Mouse (Mus musculus) cerebellum, adult 9-10 months (tissue): ENCODE measurements around the gene Rwdd4a.

ENCODE experiments used
- DNase-seq: peaks from one replicate; pipeline ENCODE4 v3.0.0; 2022

Rwdd4a gene

GRCm38 (mm10) chr8:47533344-47534125 lies at the start of gene Rwdd4a, which contains the start of gene Trappc11:
Gene Rwdd4a, plus strand, starts transcription at chr8:47533664.
Gene Trappc11, minus strand, starts transcription at chr8:47533470.
- DNase-seq: peak; percentile 99

GRCm38 (mm10) chr8:47487231-47487630 lies 46.2 kb upstream of the Rwdd4a start:
- DNase-seq: no peak

DNA sequence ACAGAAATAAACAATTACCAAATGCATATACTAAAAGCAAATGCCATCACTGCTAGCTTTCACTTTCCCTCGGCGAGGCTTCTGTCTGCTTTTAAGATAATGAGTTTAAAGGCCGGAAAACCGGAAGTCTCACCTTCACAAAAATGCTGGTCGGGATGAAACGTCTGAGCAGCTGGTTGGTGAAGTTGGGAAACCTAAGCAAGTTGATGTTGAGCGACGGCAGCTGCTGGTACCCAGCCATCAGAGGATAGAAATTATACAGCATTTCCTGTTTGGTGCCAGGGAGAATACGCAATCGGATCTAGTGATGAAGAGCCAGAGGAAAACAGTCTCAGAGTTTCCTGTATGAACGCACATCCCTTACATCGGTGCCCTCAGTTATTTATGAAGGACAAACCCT lies 40.4 kb upstream of the Rwdd4a start:
- DNase-seq: no peak

- no peak for DNase-seq
Observed at GRCm38 (mm10) chr8:47494602-47495153, 38.8 kb upstream of the Rwdd4a start.

DNA sequence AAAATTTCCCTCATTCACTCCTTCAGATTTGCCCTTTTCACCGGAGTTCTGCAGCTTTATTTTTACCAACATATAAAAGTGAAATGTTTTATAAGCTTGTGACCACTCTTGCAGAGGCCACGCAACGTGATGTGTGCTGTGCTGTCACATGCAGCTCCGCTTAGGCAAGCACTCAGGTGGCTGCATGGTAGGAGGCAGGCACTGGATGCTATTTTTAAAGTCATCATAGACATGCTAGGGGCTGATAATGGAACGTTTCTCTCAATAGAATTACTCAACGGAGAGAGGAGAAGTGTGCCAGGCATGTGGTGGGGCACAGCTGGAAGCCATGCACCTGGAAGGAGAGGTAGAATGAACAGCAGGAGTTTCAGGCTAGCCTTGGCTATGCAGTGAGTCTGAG lies 38.0 kb upstream of the Rwdd4a start:
- DNase-seq: no peak

- no peak for DNase-seq
Observed at GRCm38 (mm10) chr8:47501994-47502393, 31.5 kb upstream of the Rwdd4a start.

- no peak for DNase-seq
Observed at GRCm38 (mm10) chr8:47502546-47502945, 30.9 kb upstream of the Rwdd4a start.

DNA sequence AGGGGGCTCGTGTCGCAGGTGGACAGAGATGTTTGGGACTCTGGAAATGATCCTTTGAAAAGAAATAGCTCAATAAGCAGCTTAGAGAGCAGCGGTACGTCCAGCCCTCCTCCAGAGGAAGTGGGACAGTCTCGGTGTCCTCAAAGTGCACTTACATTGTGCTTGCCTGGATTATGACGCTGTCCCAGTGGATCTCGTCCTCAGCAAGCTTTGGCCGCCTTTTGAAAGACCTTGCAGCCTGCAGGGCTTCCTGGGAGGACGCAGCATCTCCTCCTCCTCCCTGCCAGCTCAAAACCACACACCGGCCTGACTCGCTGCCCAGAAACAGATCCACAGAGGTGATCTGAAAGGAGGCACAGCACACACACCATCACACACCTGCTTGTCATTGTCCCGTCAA lies 28.0 kb upstream of the Rwdd4a start:
- DNase-seq: no peak

GRCm38 (mm10) chr8:47510930-47511329 lies 22.5 kb upstream of the Rwdd4a start:
- no peak for DNase-seq

DNA sequence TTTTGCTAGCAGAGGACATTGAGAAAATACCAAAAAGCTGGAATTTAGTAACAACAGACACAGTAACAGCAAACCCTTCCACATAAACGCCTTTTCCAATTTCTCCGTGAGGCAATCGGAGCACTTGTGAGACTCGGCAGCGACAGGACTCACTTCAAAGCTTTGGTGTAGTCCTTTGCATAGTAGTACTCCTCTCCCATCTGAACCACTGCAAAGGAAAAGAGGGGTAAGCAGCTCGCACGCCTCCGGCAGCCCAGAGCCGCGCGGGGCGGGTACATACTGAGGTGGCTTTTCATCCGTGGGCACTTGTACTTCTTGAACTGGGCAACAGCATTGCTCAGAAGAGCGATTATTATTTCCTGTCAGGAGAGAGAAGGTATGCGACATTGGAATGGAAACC lies 19.9 kb upstream of the Rwdd4a start:
- DNase-seq: no peak

- no peak for DNase-seq
Observed at GRCm38 (mm10) chr8:47528094-47528493, 5.4 kb upstream of the Rwdd4a start.

- DNase-seq: no peak
Observed at GRCm38 (mm10) chr8:47538323-47538722, 4.9 kb downstream of the Rwdd4a start.

GRCm38 (mm10) chr8:47542746-47543145 lies 9.3 kb downstream of the Rwdd4a start:
- DNase-seq: no peak

GRCm38 (mm10) chr8:47544094-47544493 lies 10.6 kb downstream of the Rwdd4a start:
- DNase-seq: no peak

GRCm38 (mm10) chr8:47547102-47547501 lies 13.6 kb downstream of the Rwdd4a start:
- DNase-seq: no peak

GRCm38 (mm10) chr8:47553613-47554012 lies 20.1 kb downstream of the Rwdd4a start:
- no peak for DNase-seq

GRCm38 (mm10) chr8:47556446-47556845 lies 23.0 kb downstream of the Rwdd4a start:
- no peak for DNase-seq

- no peak for DNase-seq
Observed at GRCm38 (mm10) chr8:47558274-47558673, 24.8 kb downstream of the Rwdd4a start.

- no peak for DNase-seq
Observed at GRCm38 (mm10) chr8:47560801-47561200, 27.3 kb downstream of the Rwdd4a start.

- no peak for DNase-seq
Observed at GRCm38 (mm10) chr8:47566551-47566950, 33.1 kb downstream of the Rwdd4a start.

DNA sequence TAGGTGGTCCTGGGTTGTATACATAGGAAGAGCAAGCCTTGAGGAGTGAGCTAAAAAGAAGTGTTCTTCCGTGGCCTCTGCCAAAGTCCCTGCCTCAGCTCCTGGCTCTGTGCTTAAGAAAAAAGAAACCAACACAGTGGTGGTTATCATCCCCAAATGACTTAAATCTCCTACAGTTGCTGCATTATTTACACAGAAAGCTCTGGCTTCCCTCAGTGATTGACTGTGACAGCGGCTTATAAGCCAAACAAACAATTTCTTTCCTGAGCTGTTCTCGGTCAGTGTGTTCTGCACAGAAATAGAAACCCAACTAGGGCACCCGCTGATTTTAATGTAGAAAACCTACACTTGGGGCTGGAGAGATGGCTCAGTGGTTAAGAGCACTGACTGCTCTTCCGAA lies 34.6 kb downstream of the Rwdd4a start:
- no peak for DNase-seq

DNA sequence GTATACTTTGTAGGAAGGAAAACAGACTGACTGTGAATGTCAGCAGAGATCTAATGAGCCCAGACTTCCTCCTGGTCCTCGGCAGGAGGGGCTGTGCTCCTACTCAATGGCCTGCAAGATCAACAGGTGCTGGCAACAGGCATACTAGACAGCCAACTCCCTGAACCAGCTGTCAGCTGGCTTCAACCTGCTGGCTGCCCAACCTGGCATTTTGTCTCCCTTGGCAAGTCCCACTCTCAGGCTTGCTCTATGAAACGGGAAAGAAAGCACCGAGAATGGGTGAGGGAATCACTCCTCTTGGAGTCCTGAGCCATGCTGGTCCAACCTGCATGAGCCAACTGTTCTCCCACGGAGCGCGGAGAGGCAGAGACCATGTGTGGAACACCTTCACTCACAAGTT lies 36.7 kb downstream of the Rwdd4a start:
- no peak for DNase-seq

- DNase-seq: no peak
Observed at GRCm38 (mm10) chr8:47573482-47573881, 40.0 kb downstream of the Rwdd4a start.

DNA sequence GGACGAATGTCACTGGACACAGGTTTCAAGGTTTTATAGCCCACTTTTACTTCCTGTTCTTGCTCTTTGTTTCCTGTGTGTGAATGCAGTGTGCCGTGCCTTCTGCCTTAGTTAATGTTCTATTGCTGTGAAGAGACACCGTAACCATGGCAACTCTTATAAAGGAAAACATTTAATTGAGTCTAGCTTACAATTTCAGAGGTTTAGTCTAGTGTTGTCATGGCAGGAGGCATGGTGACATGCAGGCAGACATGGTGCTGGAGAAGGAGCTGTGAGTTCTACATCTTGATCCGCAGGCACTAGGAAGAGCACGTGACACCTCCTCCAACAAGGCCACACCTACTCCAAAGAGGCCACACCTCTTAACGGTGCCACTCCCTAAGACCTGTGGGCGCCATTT lies 48.0 kb downstream of the Rwdd4a start:
- DNase-seq: no peak

GRCm38 (mm10) chr8:47588616-47589015 lies 55.2 kb downstream of the Rwdd4a start:
- no peak for DNase-seq
